Mouse (Mus musculus): Measurements from ENCODE around the gene Socs5. TPM values are rescaled to one million over a fixed set of nuclear protein-coding genes. Genes with fewer than 3 reads are reported as not detected.
A peak's percentile ranks its signal among the peaks of the same experiment; 100 is the strongest.

Gene Socs5
- polyA plus RNA-seq, 1 experiment from 2014 or later, result 10.8 TPM

DNA sequence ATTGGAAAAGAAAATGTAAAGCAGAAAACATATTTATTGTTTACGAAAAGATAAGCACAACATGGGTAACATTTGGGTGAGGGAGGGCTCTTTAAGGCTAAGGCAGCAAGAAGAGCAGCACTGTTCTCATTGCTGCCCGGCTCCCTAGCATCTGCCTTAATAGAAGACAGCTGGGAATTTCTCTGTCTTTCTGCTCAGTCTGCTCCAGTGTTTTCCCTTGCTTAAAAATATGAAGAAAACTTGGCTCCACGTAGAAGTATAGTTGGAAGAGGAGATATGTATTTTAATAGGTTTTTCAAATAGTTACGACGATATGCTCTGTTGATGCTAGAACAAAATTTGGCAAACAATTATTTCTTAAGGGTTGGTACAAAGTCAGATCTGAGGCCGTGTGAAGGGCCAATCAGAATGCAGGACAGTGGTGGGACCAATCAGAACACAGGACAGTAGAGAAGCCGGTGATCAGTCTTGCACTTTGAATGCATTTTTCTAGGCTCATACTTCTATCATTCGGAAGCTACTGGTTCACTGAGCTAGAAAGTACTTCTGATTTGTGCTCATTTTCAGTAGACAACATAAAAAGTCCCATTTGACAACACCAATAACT is 39.0 kb downstream of the Socs5 start:
- ATAC-seq (replicated peaks; ENCODE audit: extremely low read depth, insufficient read depth, low FRiP score), result no peak

DNA sequence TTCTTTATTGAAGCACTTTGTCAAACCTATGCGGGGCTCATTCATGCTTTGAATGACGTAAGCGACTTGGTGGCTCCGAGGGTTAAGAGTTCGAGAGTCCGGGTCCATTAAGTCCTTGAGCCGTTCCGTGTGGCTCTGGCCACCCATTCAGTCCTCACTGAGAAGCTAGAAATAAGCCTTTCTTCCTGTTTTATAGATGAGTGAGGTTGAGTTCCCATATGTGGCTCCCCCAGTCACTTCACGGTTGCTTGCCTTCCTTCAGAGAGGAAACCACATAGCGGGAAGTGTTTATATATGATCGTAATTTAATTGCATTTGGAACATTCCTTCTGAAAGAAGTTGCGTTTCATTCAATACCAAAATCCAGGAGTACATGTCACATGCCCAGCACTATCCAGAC is 42.3 kb downstream of the Socs5 start:
- H3K4me3 ChIP-seq (ENCODE audit: low read length), result no peak overlapping the region
- no peak overlapping the region for H3K27ac ChIP-seq (ENCODE audit: low read length)
- 87% methylated on average over 12 of the region's 12 CpGs for WGBS
- H3K9me3 ChIP-seq (replicated peaks; ENCODE audit: control insufficient read depth, low read length), result peaks cover 4% of the 10 kb centered on the region; the same call in 1 of the 2 replicates
- ATAC-seq (replicated peaks; ENCODE audit: extremely low read depth, insufficient read depth, low FRiP score), result no peak
- no peak overlapping the region for H3K4me2 ChIP-seq (ENCODE audit: low read depth, low read length)
- no peaks in the 10 kb centered on the region for H3K27me3 ChIP-seq (ENCODE audit: control insufficient read depth, insufficient read depth, low read length)
- peaks cover 8% of the 10 kb centered on the region; the same call in 1 of the 2 replicates for H3K4me1 ChIP-seq (ENCODE audit: control insufficient read depth, insufficient read depth, low read length)
- no peak overlapping the region for H3K9ac ChIP-seq (ENCODE audit: low read length)
- no peaks in the 10 kb centered on the region for H3K36me3 ChIP-seq (ENCODE audit: control insufficient read depth, insufficient read depth)

More for the DNA sequence above, 39.0 kb downstream of the Socs5 start:
- Histone ChIP-seq H3K9me3 (replicated peaks; ENCODE audit: control insufficient read depth, low read length) (peaks cover 4% of the 10 kb centered on the region; the same call in 1 of the 2 replicates), H3K4me3 (ENCODE audit: low read length) (no peak overlapping the region), H3K27me3 (ENCODE audit: control insufficient read depth, insufficient read depth, low read length) (no peaks in the 10 kb centered on the region), H3K9ac (ENCODE audit: low read length) (no peak overlapping the region), H3K4me1 (ENCODE audit: control insufficient read depth, insufficient read depth, low read length) (0 out of 2 replicates have a peak, but pooled peaks cover 2% of the 10 kb centered on the region), H3K36me3 (ENCODE audit: control insufficient read depth, insufficient read depth) (no peaks in the 10 kb centered on the region), H3K4me2 (ENCODE audit: low read depth, low read length) (no peak overlapping the region), H3K27ac (ENCODE audit: low read length) (no peak overlapping the region)
- 75% methylated on average over 8 of the region's 8 CpGs for whole genome bisulfite sequencing

DNA sequence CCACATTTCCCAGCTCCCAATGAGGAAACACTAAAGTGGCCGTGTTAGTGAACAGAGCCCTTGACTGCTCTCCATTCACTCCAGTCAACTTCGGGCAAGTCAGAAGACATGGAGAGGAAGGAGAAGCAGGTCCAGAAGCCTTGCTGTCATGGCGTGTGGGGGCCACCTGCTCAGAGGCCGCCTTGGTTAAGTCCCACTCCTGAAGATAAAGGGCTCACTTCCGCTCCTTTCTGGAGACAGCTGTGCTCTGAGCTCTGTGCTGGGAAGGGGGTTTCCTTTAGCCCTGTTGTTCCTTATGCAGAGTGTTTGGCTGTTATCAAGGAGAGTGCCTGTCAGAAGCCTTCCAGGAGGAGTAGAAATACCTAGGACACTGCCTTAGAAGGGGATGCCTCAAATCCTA is 45.5 kb downstream of the Socs5 start:
- H3K4me1 ChIP-seq (ENCODE audit: control insufficient read depth, insufficient read depth, low read length), result peaks cover 11% of the 10 kb centered on the region
- 24% methylated on average over 5 of the region's 5 CpGs for WGBS
- H3K4me3 ChIP-seq (ENCODE audit: low read length), result no peak overlapping the region
- peak overlapping the region; percentile 48 for H3K27ac ChIP-seq (ENCODE audit: low read length)
- H3K27me3 ChIP-seq (ENCODE audit: control insufficient read depth, insufficient read depth, low read length), result no peaks in the 10 kb centered on the region
- no peaks in the 10 kb centered on the region for H3K9me3 ChIP-seq (replicated peaks; ENCODE audit: control insufficient read depth, low read length)
- no peak overlapping the region for H3K9ac ChIP-seq (ENCODE audit: low read length)
- no peak overlapping the region for H3K4me2 ChIP-seq (ENCODE audit: low read depth, low read length)
- peak; percentile 63 for ATAC-seq (replicated peaks; ENCODE audit: extremely low read depth, insufficient read depth, low FRiP score)
- H3K36me3 ChIP-seq (ENCODE audit: control insufficient read depth, insufficient read depth), result no peaks in the 10 kb centered on the region

DNA sequence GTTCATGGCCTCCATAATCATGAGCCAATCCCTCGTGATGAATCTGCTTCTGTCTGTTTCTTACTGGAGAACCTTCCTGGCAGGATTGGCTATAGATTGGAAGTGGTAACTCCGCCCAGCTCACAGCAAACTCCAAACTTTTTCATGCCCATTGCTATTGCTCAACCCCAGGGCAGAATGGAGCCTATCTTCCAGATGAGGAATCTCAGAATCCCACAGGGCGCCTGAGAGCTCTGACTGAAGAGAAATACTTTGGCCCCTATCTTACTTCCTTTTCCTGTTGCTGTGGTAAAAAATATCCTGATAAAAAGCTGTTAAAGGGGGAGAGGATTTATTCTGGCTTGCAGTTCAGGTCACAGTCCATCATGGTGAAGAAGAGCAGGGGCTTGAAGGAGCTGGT is 48.2 kb downstream of the Socs5 start:
- Histone ChIP-seq H3K36me3 (ENCODE audit: control insufficient read depth, insufficient read depth) (no peaks in the 10 kb centered on the region), H3K27me3 (ENCODE audit: control insufficient read depth, insufficient read depth, low read length) (no peaks in the 10 kb centered on the region), H3K4me1 (ENCODE audit: control insufficient read depth, insufficient read depth, low read length) (peaks cover 11% of the 10 kb centered on the region), H3K4me3 (ENCODE audit: low read length) (no peak overlapping the region), H3K4me2 (ENCODE audit: low read depth, low read length) (no peak overlapping the region), H3K9me3 (replicated peaks; ENCODE audit: control insufficient read depth, low read length) (no peaks in the 10 kb centered on the region), H3K27ac (ENCODE audit: low read length) (peak overlapping the region; percentile 34), H3K9ac (ENCODE audit: low read length) (no peak overlapping the region)
- ATAC-seq (replicated peaks; ENCODE audit: extremely low read depth, insufficient read depth, low FRiP score), result no peak
- WGBS, result 56% methylated on average over 3 of the region's 3 CpGs

DNA sequence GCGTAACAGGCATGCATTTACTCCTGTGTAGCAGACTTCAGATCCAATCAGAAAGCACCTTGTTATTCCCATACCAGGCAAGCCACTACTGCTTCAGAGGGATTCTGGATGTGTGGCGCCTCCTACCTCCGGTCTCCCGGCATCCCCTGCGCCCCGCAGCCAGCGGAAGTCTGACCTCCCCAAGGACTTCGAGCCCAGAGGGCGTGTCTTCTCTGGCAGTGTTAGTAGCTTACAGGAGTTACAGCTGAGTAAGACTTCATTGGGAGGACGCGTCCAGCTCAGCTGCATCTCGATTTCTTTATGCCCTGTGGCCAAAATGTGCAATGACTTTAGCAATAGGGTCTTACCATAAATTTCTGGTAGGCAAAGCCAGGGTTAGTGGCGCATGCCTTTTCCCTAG is 50.3 kb downstream of the Socs5 start:
- Histone ChIP-seq H3K4me1 (ENCODE audit: control insufficient read depth, insufficient read depth, low read length) (peaks cover 11% of the 10 kb centered on the region), H3K36me3 (ENCODE audit: control insufficient read depth, insufficient read depth) (no peaks in the 10 kb centered on the region), H3K27ac (ENCODE audit: low read length) (no peak overlapping the region), H3K4me3 (ENCODE audit: low read length) (no peak overlapping the region), H3K4me2 (ENCODE audit: low read depth, low read length) (no peak overlapping the region), H3K9ac (ENCODE audit: low read length) (no peak overlapping the region), H3K27me3 (ENCODE audit: control insufficient read depth, insufficient read depth, low read length) (no peaks in the 10 kb centered on the region), H3K9me3 (replicated peaks; ENCODE audit: control insufficient read depth, low read length) (no peaks in the 10 kb centered on the region)
- WGBS, result 70% methylated on average over 13 of the region's 13 CpGs
- ATAC-seq (replicated peaks; ENCODE audit: extremely low read depth, insufficient read depth, low FRiP score), result no peak

DNA sequence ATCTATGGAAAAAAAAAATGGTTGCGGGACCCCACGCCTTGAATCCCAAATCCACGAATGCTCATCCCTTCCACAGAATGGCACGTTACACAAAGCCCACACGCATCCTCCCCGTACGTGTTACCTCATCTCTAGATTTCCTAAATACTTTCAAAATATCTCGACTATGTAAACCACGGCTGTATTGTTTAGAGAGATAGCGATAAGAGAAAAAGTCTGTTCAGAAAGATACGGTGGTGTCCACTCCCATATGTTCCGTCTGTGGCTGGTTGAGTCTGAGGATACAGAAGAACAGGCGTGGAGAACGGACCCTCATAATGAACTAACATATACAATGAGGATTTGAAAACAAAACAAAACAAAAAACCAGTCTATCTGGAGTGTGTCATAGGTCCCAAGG is 51.1 kb downstream of the Socs5 start:
- H3K9ac ChIP-seq (ENCODE audit: low read length), result no peak overlapping the region
- H3K36me3 ChIP-seq (ENCODE audit: control insufficient read depth, insufficient read depth), result no peaks in the 10 kb centered on the region
- H3K4me1 ChIP-seq (ENCODE audit: control insufficient read depth, insufficient read depth, low read length), result peaks cover 4% of the 10 kb centered on the region
- no peak overlapping the region for H3K4me2 ChIP-seq (ENCODE audit: low read depth, low read length)
- H3K4me3 ChIP-seq (ENCODE audit: low read length), result no peak overlapping the region
- WGBS, result 69% methylated on average over 14 of the region's 14 CpGs
- ATAC-seq (replicated peaks; ENCODE audit: extremely low read depth, insufficient read depth, low FRiP score), result no peak
- H3K27me3 ChIP-seq (ENCODE audit: control insufficient read depth, insufficient read depth, low read length), result no peaks in the 10 kb centered on the region
- no peak overlapping the region for H3K27ac ChIP-seq (ENCODE audit: low read length)
- H3K9me3 ChIP-seq (replicated peaks; ENCODE audit: control insufficient read depth, low read length), result no peaks in the 10 kb centered on the region

DNA sequence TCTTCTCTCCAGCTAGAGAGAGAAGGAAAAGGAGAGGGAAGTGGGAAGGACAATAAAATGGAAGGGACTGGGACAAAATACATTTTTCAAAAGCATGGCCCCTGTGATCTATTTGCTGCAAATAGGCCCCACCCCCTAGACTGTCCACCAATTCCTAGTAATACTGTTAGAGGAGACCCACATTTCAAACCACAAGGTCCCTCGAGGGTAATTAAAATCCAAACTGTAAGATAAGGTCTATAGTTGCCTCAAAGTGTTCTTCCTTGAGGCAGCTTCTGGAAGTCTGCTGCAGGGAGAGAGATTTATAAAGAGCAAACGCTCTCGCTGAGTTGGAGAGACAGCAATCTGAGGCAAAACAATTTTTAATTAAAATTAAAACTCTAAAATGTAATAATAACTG is 52.8 kb downstream of the Socs5 start:
- H3K27ac ChIP-seq (ENCODE audit: low read length), result no peak overlapping the region
- 66% methylated on average over 3 of the region's 3 CpGs for WGBS
- no peak for ATAC-seq (replicated peaks; ENCODE audit: extremely low read depth, insufficient read depth, low FRiP score)
- no peaks in the 10 kb centered on the region for H3K36me3 ChIP-seq (ENCODE audit: control insufficient read depth, insufficient read depth)
- no peak overlapping the region for H3K4me3 ChIP-seq (ENCODE audit: low read length)
- H3K9ac ChIP-seq (ENCODE audit: low read length), result no peak overlapping the region
- H3K4me1 ChIP-seq (ENCODE audit: control insufficient read depth, insufficient read depth, low read length), result peaks cover 3% of the 10 kb centered on the region
- no peaks in the 10 kb centered on the region for H3K27me3 ChIP-seq (ENCODE audit: control insufficient read depth, insufficient read depth, low read length)
- H3K4me2 ChIP-seq (ENCODE audit: low read depth, low read length), result no peak overlapping the region
- no peaks in the 10 kb centered on the region for H3K9me3 ChIP-seq (replicated peaks; ENCODE audit: control insufficient read depth, low read length)

DNA sequence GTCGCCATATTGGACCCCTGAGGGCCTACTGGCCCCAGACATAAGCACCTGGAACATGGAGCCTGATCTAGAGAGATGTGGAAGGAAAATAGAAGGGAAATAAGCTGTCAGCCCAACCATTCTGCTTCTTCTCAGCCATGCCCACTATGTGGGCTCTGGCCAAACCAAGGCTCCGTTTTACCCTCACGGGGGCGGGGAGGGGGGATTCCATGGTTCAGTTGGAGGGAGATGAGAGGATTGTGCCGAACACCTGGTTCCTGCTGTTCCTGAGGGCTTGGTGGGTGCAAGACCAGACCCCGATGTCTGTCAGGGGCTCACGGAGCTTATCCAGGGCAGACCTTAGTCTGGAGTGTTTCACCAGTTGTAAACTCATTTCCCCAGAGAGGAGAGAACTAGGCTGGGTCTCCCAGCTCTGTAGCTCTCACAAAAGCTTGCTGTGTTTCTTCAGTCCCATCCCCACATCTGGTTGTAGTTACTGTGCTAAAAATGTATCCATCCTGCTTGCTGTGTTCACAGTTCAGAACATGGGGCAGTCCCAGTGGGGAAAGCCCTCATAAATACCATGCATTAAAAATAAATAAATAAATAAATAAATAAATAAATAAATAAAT is 56.9 kb downstream of the Socs5 start:
- H3K4me3 ChIP-seq (ENCODE audit: low read length), result no peak overlapping the region
- H3K4me2 ChIP-seq (ENCODE audit: low read depth, low read length), result no peak overlapping the region
- H3K9ac ChIP-seq (ENCODE audit: low read length), result no peak overlapping the region
- 77% methylated on average over 7 of the region's 7 CpGs for WGBS
- H3K4me1 ChIP-seq (ENCODE audit: control insufficient read depth, insufficient read depth, low read length), result no peaks in the 10 kb centered on the region
- H3K27ac ChIP-seq (ENCODE audit: low read length), result no peak overlapping the region
- no peaks in the 10 kb centered on the region for H3K36me3 ChIP-seq (ENCODE audit: control insufficient read depth, insufficient read depth)
- no peaks in the 10 kb centered on the region for H3K27me3 ChIP-seq (ENCODE audit: control insufficient read depth, insufficient read depth, low read length)
- ATAC-seq (replicated peaks; ENCODE audit: extremely low read depth, insufficient read depth, low FRiP score), result no peak
- H3K9me3 ChIP-seq (replicated peaks; ENCODE audit: control insufficient read depth, low read length), result no peaks in the 10 kb centered on the region

DNA sequence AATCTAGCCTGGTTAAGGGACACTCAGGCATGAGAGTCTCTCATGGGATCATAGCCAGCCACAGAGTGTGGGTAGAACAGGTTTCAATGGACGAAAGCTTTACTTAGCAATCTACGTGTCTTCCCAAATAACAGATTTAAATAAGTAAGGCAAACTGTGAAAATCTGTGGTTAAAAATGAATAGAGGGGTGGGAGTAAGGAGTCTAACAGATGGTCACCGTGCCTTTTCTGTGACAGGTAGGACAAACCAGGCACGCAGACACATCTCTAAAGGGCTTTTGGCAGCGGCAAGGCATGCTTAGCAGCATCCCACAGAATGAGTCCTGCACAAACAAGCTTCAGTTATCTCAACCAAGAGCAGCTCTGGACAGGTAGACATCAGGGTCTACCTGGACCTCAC is 59.9 kb downstream of the Socs5 start:
- H3K4me2 ChIP-seq (ENCODE audit: low read depth, low read length), result no peak overlapping the region
- no peak for ATAC-seq (replicated peaks; ENCODE audit: extremely low read depth, insufficient read depth, low FRiP score)
- no peaks in the 10 kb centered on the region for H3K4me1 ChIP-seq (ENCODE audit: control insufficient read depth, insufficient read depth, low read length)
- H3K9ac ChIP-seq (ENCODE audit: low read length), result no peak overlapping the region
- WGBS, result 86% methylated on average over 5 of the region's 5 CpGs
- no peak overlapping the region for H3K27ac ChIP-seq (ENCODE audit: low read length)
- no peaks in the 10 kb centered on the region for H3K9me3 ChIP-seq (replicated peaks; ENCODE audit: control insufficient read depth, low read length)
- H3K27me3 ChIP-seq (ENCODE audit: control insufficient read depth, insufficient read depth, low read length), result no peaks in the 10 kb centered on the region
- no peak overlapping the region for H3K4me3 ChIP-seq (ENCODE audit: low read length)
- no peaks in the 10 kb centered on the region for H3K36me3 ChIP-seq (ENCODE audit: control insufficient read depth, insufficient read depth)
